Mouse (Mus musculus): ENCODE data around the gene Arhgef3.

- TF ChIP-seq POLR2A (IDR thresholded peaks at IDR 0.05; ENCODE audit: insufficient read depth, low read depth, low read length) (no peak), EP300 (IDR thresholded peaks at IDR 0.05; ENCODE audit: insufficient read depth, low read depth, low read length) (no peak)
Observed at GRCm38 (mm10) chr14:27299705-27300104, 185.0 kb downstream of the Arhgef3 start.

Measured in heart, adult 2 months (tissue).